Mouse (Mus musculus): ENCODE measurements around the gene Srsf12. TPM values are rescaled to one million over a fixed set of nuclear protein-coding genes. Genes with fewer than 3 reads are reported as not detected.

Gene Srsf12
- polyA plus RNA-seq, 1 experiment from 2014 or later, result 54.4 TPM

- Histone ChIP-seq H3K27ac (replicated peaks; ENCODE audit: low read depth, low read length) (no peak overlapping the region), H3K4me2 (ENCODE audit: low read length) (peak overlapping the region; percentile 66), H3K9me3 (ENCODE audit: control insufficient read depth, low read length) (no peaks in the 10 kb centered on the region), H3K9ac (replicated peaks; ENCODE audit: low read length) (no peak overlapping the region), H3K4me1 (ENCODE audit: control insufficient read depth, insufficient read depth, low read length) (peaks cover 20% of the 10 kb centered on the region), H3K4me3 (replicated peaks; ENCODE audit: low read depth, low read length) (peak overlapping the region; percentile 100), H3K27me3 (ENCODE audit: control insufficient read depth, insufficient read depth, low read length) (no peaks in the 10 kb centered on the region), H3K36me3 (ENCODE audit: control insufficient read depth, insufficient read depth, low read length) (peaks cover 34% of the 10 kb centered on the region)
- WGBS, result 92% methylated on average over 14 of the region's 14 CpGs
- ATAC-seq (ENCODE audit: low FRiP score, low TSS enrichment) (no peak), DNase-seq (no peak)
These were observed 37.1 kb downstream of the Srsf12 start for GRCm38 (mm10) chr4:33245853-33246395.

GRCm38 (mm10) chr4:33247479-33248053 is 38.8 kb downstream of the Srsf12 start:
- ATAC-seq (ENCODE audit: low FRiP score, low TSS enrichment) (peak; percentile 93), DNase-seq (peak; percentile 99)
- H3K27ac ChIP-seq (replicated peaks; ENCODE audit: low read depth, low read length), result peak overlapping the region; percentile 99
- H3K36me3 ChIP-seq (ENCODE audit: control insufficient read depth, insufficient read depth, low read length), result peaks cover 34% of the 10 kb centered on the region
- peaks cover 20% of the 10 kb centered on the region for H3K4me1 ChIP-seq (ENCODE audit: control insufficient read depth, insufficient read depth, low read length)
- H3K4me2 ChIP-seq (ENCODE audit: low read length), result peak overlapping the region; percentile 66
- peak overlapping the region; percentile 96 for H3K9ac ChIP-seq (replicated peaks; ENCODE audit: low read length)
- H3K27me3 ChIP-seq (ENCODE audit: control insufficient read depth, insufficient read depth, low read length), result no peaks in the 10 kb centered on the region
- under 1% methylated on average over 60 of the region's 60 CpGs for WGBS
- H3K4me3 ChIP-seq (replicated peaks; ENCODE audit: low read depth, low read length), result peak overlapping the region; percentile 100
- H3K9me3 ChIP-seq (ENCODE audit: control insufficient read depth, low read length), result no peaks in the 10 kb centered on the region

GRCm38 (mm10) chr4:33248062-33248889 is 39.5 kb downstream of the Srsf12 start:
- H3K4me1 ChIP-seq (ENCODE audit: control insufficient read depth, insufficient read depth, low read length), result peaks cover 20% of the 10 kb centered on the region
- peak overlapping the region; percentile 66 for H3K4me2 ChIP-seq (ENCODE audit: low read length)
- under 1% methylated on average over 76 of the region's 88 CpGs for WGBS
- peak overlapping the region; percentile 100 for H3K4me3 ChIP-seq (replicated peaks; ENCODE audit: low read depth, low read length)
- peak overlapping the region; percentile 96 for H3K9ac ChIP-seq (replicated peaks; ENCODE audit: low read length)
- H3K27me3 ChIP-seq (ENCODE audit: control insufficient read depth, insufficient read depth, low read length), result no peaks in the 10 kb centered on the region
- peaks cover 30% of the 10 kb centered on the region for H3K36me3 ChIP-seq (ENCODE audit: control insufficient read depth, insufficient read depth, low read length)
- peak overlapping the region; percentile 99 for H3K27ac ChIP-seq (replicated peaks; ENCODE audit: low read depth, low read length)
- DNase-seq, result peak; percentile 100
- peak; percentile 93 for ATAC-seq (ENCODE audit: low FRiP score, low TSS enrichment)
- no peaks in the 10 kb centered on the region for H3K9me3 ChIP-seq (ENCODE audit: control insufficient read depth, low read length)

- DNase-seq, result no peak
- ATAC-seq (ENCODE audit: low FRiP score, low TSS enrichment), result no peak
- peak overlapping the region; percentile 66 for H3K4me2 ChIP-seq (ENCODE audit: low read length)
- H3K9me3 ChIP-seq (ENCODE audit: control insufficient read depth, low read length), result no peaks in the 10 kb centered on the region
- peak overlapping the region; percentile 96 for H3K9ac ChIP-seq (replicated peaks; ENCODE audit: low read length)
- peaks cover 20% of the 10 kb centered on the region for H3K4me1 ChIP-seq (ENCODE audit: control insufficient read depth, insufficient read depth, low read length)
- no peaks in the 10 kb centered on the region for H3K27me3 ChIP-seq (ENCODE audit: control insufficient read depth, insufficient read depth, low read length)
- peak overlapping the region; percentile 100 for H3K4me3 ChIP-seq (replicated peaks; ENCODE audit: low read depth, low read length)
- WGBS, result 2% methylated on average over 4 of the region's 4 CpGs
- H3K27ac ChIP-seq (replicated peaks; ENCODE audit: low read depth, low read length), result peak overlapping the region; percentile 99
- peaks cover 24% of the 10 kb centered on the region for H3K36me3 ChIP-seq (ENCODE audit: control insufficient read depth, insufficient read depth, low read length)
These were observed 40.1 kb downstream of the Srsf12 start for GRCm38 (mm10) chr4:33248915-33249314.

- Histone ChIP-seq H3K27ac (replicated peaks; ENCODE audit: low read depth, low read length) (peak overlapping the region; percentile 99; the same call in 1 of the 2 replicates), H3K4me2 (ENCODE audit: low read length) (no peak overlapping the region), H3K36me3 (ENCODE audit: control insufficient read depth, insufficient read depth, low read length) (peaks cover 15% of the 10 kb centered on the region), H3K4me1 (ENCODE audit: control insufficient read depth, insufficient read depth, low read length) (peaks cover 20% of the 10 kb centered on the region), H3K27me3 (ENCODE audit: control insufficient read depth, insufficient read depth, low read length) (no peaks in the 10 kb centered on the region), H3K9ac (replicated peaks; ENCODE audit: low read length) (no peak overlapping the region), H3K4me3 (replicated peaks; ENCODE audit: low read depth, low read length) (no peak overlapping the region), H3K9me3 (ENCODE audit: control insufficient read depth, low read length) (no peaks in the 10 kb centered on the region)
- no peak for ATAC-seq (ENCODE audit: low FRiP score, low TSS enrichment)
- WGBS, result 54% methylated on average over 1 of the region's 1 CpGs
- DNase-seq, result no peak
These were observed 41.0 kb downstream of the Srsf12 start for GRCm38 (mm10) chr4:33249716-33250230.

- peaks cover 15% of the 10 kb centered on the region for H3K4me1 ChIP-seq (ENCODE audit: control insufficient read depth, insufficient read depth, low read length)
- H3K9ac ChIP-seq (replicated peaks; ENCODE audit: low read length), result no peak overlapping the region
- no peaks in the 10 kb centered on the region for H3K27me3 ChIP-seq (ENCODE audit: control insufficient read depth, insufficient read depth, low read length)
- no peak for ATAC-seq (ENCODE audit: low FRiP score, low TSS enrichment)
- H3K9me3 ChIP-seq (ENCODE audit: control insufficient read depth, low read length), result no peaks in the 10 kb centered on the region
- DNase-seq, result no peak
- H3K4me2 ChIP-seq (ENCODE audit: low read length), result no peak overlapping the region
- H3K36me3 ChIP-seq (ENCODE audit: control insufficient read depth, insufficient read depth, low read length), result peaks cover 4% of the 10 kb centered on the region; the same call in 1 of the 2 replicates
- 92% methylated on average over 2 of the region's 2 CpGs for WGBS
- no peak overlapping the region for H3K27ac ChIP-seq (replicated peaks; ENCODE audit: low read depth, low read length)
- no peak overlapping the region for H3K4me3 ChIP-seq (replicated peaks; ENCODE audit: low read depth, low read length)
These were observed 42.1 kb downstream of the Srsf12 start for GRCm38 (mm10) chr4:33250867-33251266.

GRCm38 (mm10) chr4:33254706-33255105 is 45.9 kb downstream of the Srsf12 start:
- Histone ChIP-seq H3K4me2 (ENCODE audit: low read length) (no peak overlapping the region), H3K9ac (replicated peaks; ENCODE audit: low read length) (no peak overlapping the region), H3K4me1 (ENCODE audit: control insufficient read depth, insufficient read depth, low read length) (no peaks in the 10 kb centered on the region), H3K27ac (replicated peaks; ENCODE audit: low read depth, low read length) (no peak overlapping the region), H3K27me3 (ENCODE audit: control insufficient read depth, insufficient read depth, low read length) (no peaks in the 10 kb centered on the region), H3K4me3 (replicated peaks; ENCODE audit: low read depth, low read length) (no peak overlapping the region), H3K36me3 (ENCODE audit: control insufficient read depth, insufficient read depth, low read length) (no peaks in the 10 kb centered on the region), H3K9me3 (ENCODE audit: control insufficient read depth, low read length) (no peaks in the 10 kb centered on the region)
- DNase-seq (no peak), ATAC-seq (ENCODE audit: low FRiP score, low TSS enrichment) (no peak)
- WGBS, result 40% methylated on average over 4 of the region's 4 CpGs

GRCm38 (mm10) chr4:33257263-33257964 is 48.6 kb downstream of the Srsf12 start:
- WGBS, result 86% methylated on average over 11 of the region's 11 CpGs
- Histone ChIP-seq H3K9ac (replicated peaks; ENCODE audit: low read length) (no peak overlapping the region), H3K36me3 (ENCODE audit: control insufficient read depth, insufficient read depth, low read length) (no peaks in the 10 kb centered on the region), H3K4me2 (ENCODE audit: low read length) (no peak overlapping the region), H3K9me3 (ENCODE audit: control insufficient read depth, low read length) (no peaks in the 10 kb centered on the region), H3K27ac (replicated peaks; ENCODE audit: low read depth, low read length) (no peak overlapping the region), H3K27me3 (ENCODE audit: control insufficient read depth, insufficient read depth, low read length) (no peaks in the 10 kb centered on the region), H3K4me1 (ENCODE audit: control insufficient read depth, insufficient read depth, low read length) (no peaks in the 10 kb centered on the region), H3K4me3 (replicated peaks; ENCODE audit: low read depth, low read length) (no peak overlapping the region)
- DNase-seq (no peak), ATAC-seq (ENCODE audit: low FRiP score, low TSS enrichment) (no peak)

All from midbrain, embryonic 14.5 days (tissue).